Mouse (Mus musculus) brain, embryonic 14.5 days (tissue): ENCODE data around the gene Wnt4.

ENCODE experiments used
- CTCF ChIP-seq: fragments of 200-500 bp; IDR thresholded peaks from 2 replicates; pipeline ENCODE4 v1.5.1; 2012; ENCODE audit warnings: inconsistent platforms, mild to moderate bottlenecking, moderate library complexity, borderline replicate concordance; ENCODE audit not compliant: insufficient read depth, insufficient read length; ENCODE audit errors: extremely low read depth
- POLR2A ChIP-seq: fragments of 200-500 bp; IDR thresholded peaks from 2 replicates; pipeline ENCODE4 v1.6.1; 2012; ENCODE audit warnings: mild to moderate bottlenecking, inconsistent platforms, borderline replicate concordance; ENCODE audit not compliant: poor library complexity, insufficient read depth, insufficient read length, severe bottlenecking; ENCODE audit errors: extremely low read depth

DNA sequence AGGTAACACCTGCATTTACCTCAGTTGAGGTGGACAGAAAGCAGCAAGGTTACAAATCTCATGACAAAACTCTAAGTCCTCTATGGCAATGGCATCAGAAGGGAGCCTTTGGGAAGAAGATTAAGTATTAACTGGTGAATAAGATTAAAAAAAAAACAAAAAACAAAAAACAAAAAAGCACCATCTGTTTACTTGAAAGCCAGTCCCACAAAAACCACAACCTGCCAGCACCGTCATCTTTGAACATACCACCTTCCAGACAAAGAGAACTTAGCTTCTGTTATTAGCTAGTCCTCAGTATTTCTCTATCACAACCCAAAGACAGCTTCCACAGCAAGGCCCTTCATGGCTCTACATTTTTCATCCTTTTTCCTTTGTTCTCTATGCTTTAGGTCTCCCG is 67.8 kb downstream of the Wnt4 start:
- no peak for TF ChIP-seq CTCF
- no peak for TF ChIP-seq POLR2A
